Mouse (Mus musculus) right cerebral cortex, postnatal 14 days (tissue): ENCODE results near the gene Dapk2.

Experiments used
- DNase-seq: peaks from one replicate; pipeline ENCODE4 v3.0.0; 2022

Gene Dapk2

GRCm38 (mm10) chr9:66194003-66194402 is 36.0 kb downstream of the Dapk2 start:
- DNase-seq = no peak

GRCm38 (mm10) chr9:66196561-66196960 is 38.5 kb downstream of the Dapk2 start:
- no peak for DNase-seq

DNA sequence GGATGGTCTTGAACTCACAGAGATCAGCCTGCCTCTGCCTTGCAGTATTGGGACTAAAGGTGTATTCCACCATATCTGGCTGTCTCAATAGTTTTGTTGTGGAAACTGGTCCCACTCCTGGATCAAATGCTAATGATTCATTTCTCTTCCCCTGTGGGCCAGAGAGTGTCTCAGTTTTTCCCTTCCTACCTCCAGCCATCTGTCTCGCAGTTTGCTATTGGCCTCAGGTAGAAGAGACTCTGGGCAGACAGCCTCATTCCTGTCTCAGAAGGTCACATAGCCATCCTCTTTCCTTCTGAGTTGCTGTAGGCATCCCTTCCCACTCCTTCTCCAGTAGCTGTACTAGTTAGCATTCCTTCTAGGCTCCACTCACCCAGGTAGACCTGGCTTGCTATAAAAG is 40.5 kb downstream of the Dapk2 start:
- DNase-seq = no peak

DNA sequence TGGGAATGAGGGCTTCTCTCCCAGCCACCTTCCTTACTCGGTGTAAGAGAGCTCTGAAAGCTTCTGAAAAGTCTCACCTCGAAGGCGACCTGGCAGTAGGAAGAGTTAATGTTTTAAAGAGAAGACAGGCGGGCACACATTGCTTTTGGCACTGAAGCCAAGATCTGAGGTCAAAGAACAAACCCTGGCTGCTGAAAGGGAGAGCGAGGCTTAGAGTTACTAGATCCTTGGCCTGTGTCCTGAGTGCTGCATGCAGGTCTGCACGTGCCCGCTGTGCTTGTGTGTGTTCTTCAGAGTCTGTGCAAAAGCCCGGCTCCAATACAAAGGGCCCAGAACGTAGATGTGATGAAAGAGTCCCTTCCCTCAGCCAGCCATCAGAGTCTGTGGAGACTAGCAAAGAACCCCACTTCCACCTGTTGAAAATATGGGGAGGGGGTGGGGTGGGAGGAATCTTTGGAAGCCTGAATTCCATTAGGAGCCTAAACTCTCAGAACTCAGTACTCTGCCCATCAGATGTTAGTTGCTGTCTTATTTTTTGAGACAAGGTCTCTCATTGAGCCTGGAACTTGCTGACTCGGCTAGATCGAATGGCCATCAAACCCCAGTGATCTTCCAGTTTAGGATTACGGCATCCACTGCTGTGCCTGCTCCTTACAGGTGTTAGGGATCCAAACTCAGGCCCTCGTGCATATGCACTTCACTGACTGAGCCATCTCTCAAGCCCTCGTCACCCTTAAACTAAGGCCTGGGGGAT is 41.8 kb downstream of the Dapk2 start:
- no peak for DNase-seq

- DNase-seq = no peak
Measured at GRCm38 (mm10) chr9:66200411-66200789, 42.4 kb downstream of the Dapk2 start.

DNA sequence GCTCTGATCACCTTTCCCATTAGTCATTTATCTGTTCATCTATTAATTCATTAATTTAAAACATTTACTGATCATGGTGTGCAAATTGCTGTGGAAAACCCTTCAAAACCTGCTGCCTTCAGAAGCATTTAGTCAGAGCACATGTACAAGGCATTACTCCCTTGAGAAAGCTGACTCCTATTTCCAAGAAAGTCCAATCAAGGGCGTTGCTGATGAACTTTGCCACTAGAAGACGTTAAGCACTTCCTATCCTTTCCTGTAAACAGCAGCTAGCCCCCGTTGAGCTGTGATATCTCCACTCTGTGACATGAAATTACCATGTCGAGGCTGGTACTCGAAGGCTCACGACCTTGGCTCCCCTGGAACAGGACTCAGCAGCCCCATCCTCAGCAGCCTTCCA is 43.6 kb downstream of the Dapk2 start:
- DNase-seq = no peak

DNA sequence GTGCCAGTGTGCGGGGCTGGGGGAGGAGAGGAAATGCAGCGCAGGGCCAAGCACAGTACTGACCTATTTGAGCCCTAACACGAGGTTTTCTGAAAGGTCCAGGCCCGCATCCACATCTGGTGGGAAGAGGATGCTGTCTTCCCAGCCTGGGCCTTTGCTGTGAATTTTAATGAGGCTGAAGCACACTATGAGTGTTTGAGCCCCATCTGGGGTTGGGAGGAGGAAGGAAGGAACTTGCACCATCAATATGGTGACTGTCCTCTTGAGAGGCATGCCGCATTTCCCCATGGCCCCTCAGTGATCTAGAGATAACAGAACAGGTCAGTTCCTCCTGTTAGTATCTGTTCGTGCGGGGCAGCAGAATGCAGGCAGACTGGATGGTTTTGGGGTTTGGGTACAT is 44.4 kb downstream of the Dapk2 start:
- no peak for DNase-seq

DNA sequence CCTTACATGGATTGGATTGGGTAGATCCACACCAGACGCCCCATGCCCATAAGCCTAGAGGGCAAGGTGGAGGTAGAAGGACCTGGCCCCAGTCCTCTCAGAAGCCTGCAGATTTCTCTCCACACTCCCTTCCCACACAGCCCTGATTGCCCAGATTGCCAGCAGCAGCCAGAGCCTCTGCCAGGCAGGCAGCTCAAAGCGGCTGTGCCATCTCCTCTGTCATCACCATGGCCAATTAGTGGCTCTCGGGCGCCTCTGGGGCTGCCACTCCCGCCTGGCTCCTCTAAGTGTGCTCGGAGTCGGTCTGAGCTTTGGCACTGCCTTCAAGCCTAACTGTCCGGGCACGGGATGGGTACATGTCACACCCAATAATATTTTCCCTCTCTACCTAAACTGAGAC is 47.7 kb downstream of the Dapk2 start:
- DNase-seq = peak; percentile 14

DNA sequence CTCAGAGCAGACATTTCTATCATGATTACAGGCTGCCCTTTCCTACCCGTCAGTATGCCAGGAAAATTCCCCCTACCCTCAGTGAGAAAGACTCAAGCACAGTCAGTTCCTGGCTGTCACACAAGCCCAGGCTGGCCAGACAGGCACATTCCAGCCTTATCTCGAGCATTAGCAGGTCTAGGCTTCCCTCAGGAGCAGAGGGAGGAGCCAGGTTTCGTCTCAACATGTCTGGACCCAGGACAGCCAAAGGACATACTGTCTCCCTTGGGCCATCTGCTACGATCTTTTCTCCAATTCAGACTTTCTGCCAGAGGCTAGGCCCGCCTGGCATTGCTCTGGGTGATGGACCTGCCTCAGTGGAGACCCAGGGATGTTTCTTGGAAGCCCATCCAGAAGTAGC is 48.8 kb downstream of the Dapk2 start:
- DNase-seq = no peak

- no peak for DNase-seq
Measured at GRCm38 (mm10) chr9:66211420-66211819, 53.4 kb downstream of the Dapk2 start.

DNA sequence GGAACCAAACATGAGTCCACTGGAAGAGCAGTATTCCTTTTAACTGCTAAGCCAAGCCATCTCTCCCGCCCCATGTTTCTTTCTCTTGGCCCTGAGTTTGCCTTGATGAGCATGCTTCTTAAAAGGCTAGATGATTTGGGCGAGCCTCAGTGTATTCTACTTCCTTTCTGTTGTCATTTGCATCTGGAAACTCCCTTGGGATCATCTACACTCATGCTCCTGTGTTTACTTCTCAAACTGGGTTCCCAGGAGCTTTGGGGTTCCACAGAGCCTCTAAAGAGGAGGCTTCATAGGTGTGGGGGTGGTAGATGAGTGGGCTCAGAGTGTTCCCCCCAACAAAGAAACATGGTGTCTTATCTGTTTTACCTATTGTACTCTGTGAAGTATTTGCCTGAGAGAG is 54.1 kb downstream of the Dapk2 start:
- no peak for DNase-seq

- DNase-seq = no peak
Measured at GRCm38 (mm10) chr9:66212802-66213201, 54.8 kb downstream of the Dapk2 start.

GRCm38 (mm10) chr9:66213386-66214032 is 55.5 kb downstream of the Dapk2 start:
- no peak for DNase-seq

- DNase-seq = no peak
Measured at GRCm38 (mm10) chr9:66215551-66215950, 57.5 kb downstream of the Dapk2 start.

- no peak for DNase-seq
Measured at GRCm38 (mm10) chr9:66217970-66218369, 59.9 kb downstream of the Dapk2 start.

GRCm38 (mm10) chr9:66218917-66219725 is 61.1 kb downstream of the Dapk2 start:
- DNase-seq = no peak

DNA sequence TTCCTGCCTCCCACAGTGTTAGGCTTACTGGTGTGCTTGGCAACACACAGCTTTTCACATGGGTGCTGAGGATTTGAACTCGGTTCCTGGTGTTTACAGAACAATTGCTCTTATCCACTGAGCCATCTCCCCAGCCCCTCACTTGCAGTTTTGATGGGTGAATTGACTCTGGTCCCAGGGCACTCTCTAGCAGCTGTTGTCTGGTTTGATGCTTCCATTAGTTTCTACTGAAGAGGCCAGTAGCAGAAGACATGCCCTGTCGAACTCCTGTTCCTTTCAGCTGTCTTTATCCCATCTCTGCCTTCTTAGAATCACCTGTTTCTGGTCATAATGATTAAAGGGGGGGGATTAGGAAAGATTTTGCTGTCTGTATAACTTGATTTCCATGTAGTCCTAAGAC is 65.8 kb downstream of the Dapk2 start:
- DNase-seq = no peak

DNA sequence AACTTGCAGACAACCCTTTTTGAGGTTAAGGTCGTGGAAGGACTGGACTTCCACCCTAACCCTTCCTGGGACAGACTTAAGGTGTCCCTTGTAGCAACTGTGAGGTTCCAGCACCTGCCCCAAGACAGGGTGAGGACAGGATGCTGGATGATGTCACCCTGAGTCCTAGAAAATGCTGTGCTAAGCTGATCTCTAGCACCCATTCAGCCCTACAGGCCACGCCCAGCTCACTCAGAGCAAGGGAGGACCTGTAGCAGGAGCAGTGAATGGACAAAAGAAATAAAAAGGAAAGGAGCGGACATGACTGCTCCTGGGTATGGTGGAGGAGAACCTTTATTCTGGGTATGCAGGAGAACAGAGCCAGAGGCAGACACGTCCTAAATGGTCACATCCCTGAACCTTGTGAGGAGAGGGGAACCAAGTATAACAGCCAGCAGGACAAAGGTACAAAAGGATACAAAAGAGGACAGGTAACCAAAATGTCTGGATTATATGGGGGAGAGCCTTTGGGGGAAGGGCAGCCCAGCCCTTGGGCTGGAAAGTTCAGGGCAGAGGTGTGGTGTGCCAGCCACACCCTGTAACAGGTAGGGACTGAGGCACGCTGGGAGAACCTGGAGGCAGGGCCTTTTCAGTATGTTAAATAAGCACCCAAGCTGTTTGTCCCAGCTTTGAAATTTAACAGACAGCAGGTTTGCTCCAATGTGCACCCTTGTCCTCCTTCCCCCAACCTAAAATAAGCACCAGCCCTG is 67.9 kb downstream of the Dapk2 start:
- no peak for DNase-seq

- no peak for DNase-seq
Measured at GRCm38 (mm10) chr9:66228456-66229151, 70.6 kb downstream of the Dapk2 start.

GRCm38 (mm10) chr9:66231820-66232479 is 73.9 kb downstream of the Dapk2 start:
- no peak for DNase-seq

- no peak for DNase-seq
Measured at GRCm38 (mm10) chr9:66236615-66237014, 78.6 kb downstream of the Dapk2 start.

- DNase-seq = no peak
Measured at GRCm38 (mm10) chr9:66237742-66238141, 79.7 kb downstream of the Dapk2 start.
